Mouse (Mus musculus): ENCODE measurements around the gene Usp18. TPM values are rescaled to one million over a fixed set of nuclear protein-coding genes. Genes with fewer than 3 reads are reported as not detected.

Usp18 gene
- polyA plus RNA-seq, 1 experiment from 2014 or later, result 1.6 TPM

- H3K9me3 ChIP-seq, result no peaks in the 10 kb centered on the region
- no peak overlapping the region for H3K27ac ChIP-seq
- no peak for ATAC-seq (ENCODE audit: insufficient number of reproducible peaks, insufficient read depth, low FRiP score, low TSS enrichment)
- H3K27me3 ChIP-seq, result peaks cover 28% of the 10 kb centered on the region
- peaks cover 17% of the 10 kb centered on the region; the same call in 1 of the 2 replicates for H3K4me1 ChIP-seq
- H3K9ac ChIP-seq, result no peak overlapping the region
- no peak overlapping the region for H3K4me3 ChIP-seq
- no peaks in the 10 kb centered on the region for H3K36me3 ChIP-seq
- WGBS, result 84% methylated on average over 8 of the region's 8 CpGs
- H3K4me2 ChIP-seq (replicated peaks), result no peak overlapping the region
These were observed 30.9 kb upstream of the Usp18 start for GRCm38 (mm10) chr6:121214667-121215330.

GRCm38 (mm10) chr6:121215336-121215735 lies 30.4 kb upstream of the Usp18 start:
- no peak overlapping the region for H3K4me3 ChIP-seq
- H3K27ac ChIP-seq, result no peak overlapping the region
- peaks cover 23% of the 10 kb centered on the region for H3K27me3 ChIP-seq
- no peak for ATAC-seq (ENCODE audit: insufficient number of reproducible peaks, insufficient read depth, low FRiP score, low TSS enrichment)
- H3K9me3 ChIP-seq, result no peaks in the 10 kb centered on the region
- WGBS, result 80% methylated on average over 5 of the region's 5 CpGs
- no peak overlapping the region for H3K4me2 ChIP-seq (replicated peaks)
- H3K9ac ChIP-seq, result no peak overlapping the region
- no peaks in the 10 kb centered on the region for H3K36me3 ChIP-seq
- H3K4me1 ChIP-seq, result peaks cover 14% of the 10 kb centered on the region; the same call in 1 of the 2 replicates

- no peaks in the 10 kb centered on the region for H3K36me3 ChIP-seq
- H3K27ac ChIP-seq, result no peak overlapping the region
- no peak overlapping the region for H3K9ac ChIP-seq
- no peak for ATAC-seq (ENCODE audit: insufficient number of reproducible peaks, insufficient read depth, low FRiP score, low TSS enrichment)
- peaks cover 9% of the 10 kb centered on the region; the same call in 1 of the 2 replicates for H3K4me1 ChIP-seq
- no peak overlapping the region for H3K4me3 ChIP-seq
- H3K27me3 ChIP-seq, result peaks cover 17% of the 10 kb centered on the region
- 87% methylated on average over 6 of the region's 6 CpGs for WGBS
- no peak overlapping the region for H3K4me2 ChIP-seq (replicated peaks)
- H3K9me3 ChIP-seq, result no peaks in the 10 kb centered on the region
These were observed 29.8 kb upstream of the Usp18 start for GRCm38 (mm10) chr6:121215896-121216295.

- no peaks in the 10 kb centered on the region for H3K9me3 ChIP-seq
- no peak overlapping the region for H3K4me3 ChIP-seq
- H3K9ac ChIP-seq, result no peak overlapping the region
- H3K27ac ChIP-seq, result no peak overlapping the region
- peaks cover 9% of the 10 kb centered on the region for H3K27me3 ChIP-seq
- H3K4me1 ChIP-seq, result 0 out of 2 replicates have a peak, but pooled peaks cover 2% of the 10 kb centered on the region
- H3K4me2 ChIP-seq (replicated peaks), result no peak overlapping the region
- ATAC-seq (ENCODE audit: insufficient number of reproducible peaks, insufficient read depth, low FRiP score, low TSS enrichment), result no peak
- no peaks in the 10 kb centered on the region for H3K36me3 ChIP-seq
- WGBS, result 89% methylated on average over 5 of the region's 5 CpGs
These were observed 29.0 kb upstream of the Usp18 start for GRCm38 (mm10) chr6:121216589-121217255.

GRCm38 (mm10) chr6:121218002-121218401 lies 27.7 kb upstream of the Usp18 start:
- ATAC-seq (ENCODE audit: insufficient number of reproducible peaks, insufficient read depth, low FRiP score, low TSS enrichment), result no peak
- no peaks in the 10 kb centered on the region for H3K9me3 ChIP-seq
- no peaks in the 10 kb centered on the region for H3K27me3 ChIP-seq
- H3K4me2 ChIP-seq (replicated peaks), result no peak overlapping the region
- H3K4me3 ChIP-seq, result no peak overlapping the region
- H3K4me1 ChIP-seq, result no peaks in the 10 kb centered on the region
- 87% methylated on average over 7 of the region's 7 CpGs for WGBS
- H3K36me3 ChIP-seq, result no peaks in the 10 kb centered on the region
- no peak overlapping the region for H3K9ac ChIP-seq
- H3K27ac ChIP-seq, result no peak overlapping the region

GRCm38 (mm10) chr6:121219406-121219805 lies 26.3 kb upstream of the Usp18 start:
- ATAC-seq (ENCODE audit: insufficient number of reproducible peaks, insufficient read depth, low FRiP score, low TSS enrichment), result no peak

GRCm38 (mm10) chr6:121220181-121220580 lies 25.5 kb upstream of the Usp18 start:
- Histone ChIP-seq H3K9ac (no peak overlapping the region), H3K4me2 (replicated peaks) (no peak overlapping the region), H3K4me1 (0 out of 2 replicates have a peak, but pooled peaks cover 4% of the 10 kb centered on the region), H3K27me3 (no peaks in the 10 kb centered on the region), H3K27ac (no peak overlapping the region), H3K4me3 (no peak overlapping the region), H3K36me3 (no peaks in the 10 kb centered on the region), H3K9me3 (no peaks in the 10 kb centered on the region)
- WGBS, result 86% methylated on average over 10 of the region's 10 CpGs
- ATAC-seq (ENCODE audit: insufficient number of reproducible peaks, insufficient read depth, low FRiP score, low TSS enrichment), result no peak

More at GRCm38 (mm10) chr6:121219406-121219805, 26.3 kb upstream of the Usp18 start:
- no peak overlapping the region for H3K4me2 ChIP-seq (replicated peaks)
- no peak overlapping the region for H3K27ac ChIP-seq
- H3K4me3 ChIP-seq, result no peak overlapping the region
- H3K9me3 ChIP-seq, result no peaks in the 10 kb centered on the region
- no peaks in the 10 kb centered on the region for H3K36me3 ChIP-seq
- WGBS, result 77% methylated on average over 4 of the region's 4 CpGs
- no peaks in the 10 kb centered on the region for H3K4me1 ChIP-seq
- no peak overlapping the region for H3K9ac ChIP-seq
- no peaks in the 10 kb centered on the region for H3K27me3 ChIP-seq

GRCm38 (mm10) chr6:121221876-121222597 lies 23.7 kb upstream of the Usp18 start:
- ATAC-seq (ENCODE audit: insufficient number of reproducible peaks, insufficient read depth, low FRiP score, low TSS enrichment), result no peak
- Histone ChIP-seq H3K27ac (no peak overlapping the region), H3K36me3 (no peaks in the 10 kb centered on the region), H3K4me2 (replicated peaks) (no peak overlapping the region), H3K9me3 (no peaks in the 10 kb centered on the region), H3K27me3 (no peaks in the 10 kb centered on the region), H3K9ac (no peak overlapping the region), H3K4me3 (no peak overlapping the region), H3K4me1 (0 out of 2 replicates have a peak, but pooled peaks cover 8% of the 10 kb centered on the region)
- WGBS, result 84% methylated on average over 8 of the region's 8 CpGs

- ATAC-seq (ENCODE audit: insufficient number of reproducible peaks, insufficient read depth, low FRiP score, low TSS enrichment), result no peak
- no peak overlapping the region for H3K4me2 ChIP-seq (replicated peaks)
- no peak overlapping the region for H3K27ac ChIP-seq
- no peaks in the 10 kb centered on the region for H3K27me3 ChIP-seq
- H3K9ac ChIP-seq, result no peak overlapping the region
- H3K9me3 ChIP-seq, result no peaks in the 10 kb centered on the region
- 0 out of 2 replicates have a peak, but pooled peaks cover 8% of the 10 kb centered on the region for H3K4me1 ChIP-seq
- WGBS, result 94% methylated on average over 14 of the region's 14 CpGs
- H3K36me3 ChIP-seq, result no peaks in the 10 kb centered on the region
- no peak overlapping the region for H3K4me3 ChIP-seq
These were observed 22.7 kb upstream of the Usp18 start for GRCm38 (mm10) chr6:121223001-121223400.

- no peak for ATAC-seq (ENCODE audit: insufficient number of reproducible peaks, insufficient read depth, low FRiP score, low TSS enrichment)
- H3K4me3 ChIP-seq, result no peak overlapping the region
- H3K27ac ChIP-seq, result no peak overlapping the region
- 0 out of 2 replicates have a peak, but pooled peaks cover 8% of the 10 kb centered on the region for H3K4me1 ChIP-seq
- H3K9ac ChIP-seq, result no peak overlapping the region
- H3K36me3 ChIP-seq, result no peaks in the 10 kb centered on the region
- H3K4me2 ChIP-seq (replicated peaks), result no peak overlapping the region
- H3K9me3 ChIP-seq, result no peaks in the 10 kb centered on the region
- 71% methylated on average over 5 of the region's 5 CpGs for WGBS
- H3K27me3 ChIP-seq, result no peaks in the 10 kb centered on the region
These were observed 21.6 kb upstream of the Usp18 start for GRCm38 (mm10) chr6:121224067-121224466.

GRCm38 (mm10) chr6:121224993-121225392 lies 20.7 kb upstream of the Usp18 start:
- 9% methylated on average over 6 of the region's 6 CpGs for WGBS
- no peak overlapping the region for H3K27ac ChIP-seq
- H3K4me3 ChIP-seq, result no peak overlapping the region
- no peaks in the 10 kb centered on the region for H3K9me3 ChIP-seq
- H3K4me1 ChIP-seq, result 0 out of 2 replicates have a peak, but pooled peaks cover 8% of the 10 kb centered on the region
- H3K9ac ChIP-seq, result no peak overlapping the region
- H3K4me2 ChIP-seq (replicated peaks), result no peak overlapping the region
- no peak for ATAC-seq (ENCODE audit: insufficient number of reproducible peaks, insufficient read depth, low FRiP score, low TSS enrichment)
- H3K27me3 ChIP-seq, result no peaks in the 10 kb centered on the region
- H3K36me3 ChIP-seq, result no peaks in the 10 kb centered on the region

All from embryonic facial prominence, embryonic 12.5 days (tissue).